9 mouse cellular contexts compared by ENCODE assay signal in the genomic region with DNA sequence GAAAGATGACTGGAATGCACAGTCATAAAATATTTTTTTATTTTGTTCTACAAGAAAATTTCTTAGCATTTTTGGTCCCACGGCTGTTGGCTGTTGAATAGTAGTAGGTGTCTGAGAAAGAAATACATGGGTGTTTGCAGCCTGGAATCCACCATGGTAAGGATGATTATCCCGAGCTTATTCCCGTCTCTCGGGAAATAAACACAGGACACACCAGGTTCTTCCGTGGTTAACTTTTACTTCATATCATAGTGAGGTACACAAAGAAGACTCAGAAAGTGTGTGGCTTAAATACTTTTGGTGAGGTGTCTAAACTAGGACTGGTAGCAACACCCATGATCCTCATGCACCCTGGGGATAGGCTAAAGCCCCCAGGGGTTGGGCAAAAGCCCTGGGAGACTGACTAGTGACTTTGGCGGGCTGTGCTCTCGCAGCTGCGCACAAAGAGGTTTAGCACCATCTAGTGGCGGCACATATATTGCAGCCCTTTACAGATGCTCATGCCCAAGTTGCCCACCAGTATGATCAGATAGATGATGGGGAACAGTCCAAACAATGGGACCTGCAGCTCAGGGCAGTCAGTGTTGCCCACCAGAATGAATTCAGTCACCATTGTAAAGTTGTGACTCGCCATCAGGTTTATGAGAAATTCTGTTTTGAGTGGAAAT. TPM values are rescaled to one million over a fixed set of nuclear protein-coding genes. Genes with fewer than 3 reads are reported as not detected.
DNase-seq lines count a peak whose midpoint lies in the region; ATAC-seq and TF ChIP-seq lines count a peak whose summit lies in the region.
"Had no signal": no experiment of that assay in that cellular context is flagged by ENCODE, and none has a peak within 500 bp of the region (broad histone marks: within the 10 kb centered on the region; RNA-seq: fewer than 3 reads in every experiment).

No protein-coding gene starts in this region.

- ATAC-seq in CD4-positive, CD25-positive, alpha-beta regulatory T cell, adult 4 months: no peak
- peak; percentile 65 for ATAC-seq in granulocyte monocyte progenitor cell, adult 5-6 weeks (replicated peaks; ENCODE audit: poor library complexity, severe bottlenecking)
- no peak for ATAC-seq in intestine, postnatal 0 days
- peak; percentile 64; the same call in 1 of the 2 replicates for ATAC-seq in midbrain, embryonic 14.5 days (ENCODE audit: low FRiP score, low TSS enrichment)
- no peak for ATAC-seq in stomach, postnatal 0 days (ENCODE audit: low FRiP score, low TSS enrichment)

- peak; percentile 78 for TF ChIP-seq CTCF in intestine, postnatal 0 days (IDR thresholded peaks at IDR 0.05; ENCODE audit: low read depth)
- TF ChIP-seq CTCF in stomach, postnatal 0 days (IDR thresholded peaks at IDR 0.05; ENCODE audit: low read depth): peak; percentile 80

- H3K27ac ChIP-seq in intestine, postnatal 0 days (ENCODE audit: low read depth, low read length): no peak overlapping the region
- H3K27ac ChIP-seq in midbrain, embryonic 14.5 days (replicated peaks; ENCODE audit: low read depth, low read length): no peak overlapping the region
- H3K27ac ChIP-seq in stomach, postnatal 0 days (replicated peaks): no peak overlapping the region

- intact Hi-C loops in left cerebral cortex, postnatal 36 days (cut with DNase I): loop anchor here (2.0 kb wide), 1 partner anchor 740 kb away; no protein-coding TSS in a partner anchor

- H3K9me3 ChIP-seq in intestine, postnatal 0 days (ENCODE audit: control insufficient read depth): no peaks in the 10 kb centered on the region
- H3K9me3 ChIP-seq in midbrain, embryonic 14.5 days (ENCODE audit: control insufficient read depth, low read length): no peaks in the 10 kb centered on the region
- no peaks in the 10 kb centered on the region for H3K9me3 ChIP-seq in stomach, postnatal 0 days (ENCODE audit: control insufficient read depth, low read length)

- no peaks in the 10 kb centered on the region for H3K4me1 ChIP-seq in intestine, postnatal 0 days (replicated peaks; ENCODE audit: control insufficient read depth, insufficient read depth, low read length)
- no peaks in the 10 kb centered on the region for H3K4me1 ChIP-seq in midbrain, embryonic 14.5 days (ENCODE audit: control insufficient read depth, insufficient read depth, low read length)
- H3K4me1 ChIP-seq in stomach, postnatal 0 days (replicated peaks; ENCODE audit: control insufficient read depth, insufficient read depth): no peaks in the 10 kb centered on the region

- TF ChIP-seq EP300 in stomach, postnatal 0 days (optimal IDR thresholded peaks at IDR 0.05): no peak

- no peak overlapping the region; the same call in 1 of the 2 replicates for H3K4me2 ChIP-seq in intestine, postnatal 0 days (replicated peaks; ENCODE audit: low read depth)
- H3K4me2 ChIP-seq in midbrain, embryonic 14.5 days (ENCODE audit: low read length): no peak overlapping the region
- H3K4me2 ChIP-seq in stomach, postnatal 0 days (replicated peaks; ENCODE audit: low read depth): 0 out of 2 replicates have a peak overlapping the region, but pooled peaks have one; percentile 33

- H3K9ac ChIP-seq in intestine, postnatal 0 days (ENCODE audit: low read depth, low read length): no peak overlapping the region
- H3K9ac ChIP-seq in midbrain, embryonic 14.5 days (replicated peaks; ENCODE audit: low read length): no peak overlapping the region
- no peak overlapping the region for H3K9ac ChIP-seq in stomach, postnatal 0 days (ENCODE audit: low read length)

- DNase-seq in CD4-positive, CD25-positive, alpha-beta regulatory T cell, adult 2 months (ENCODE audit: low read depth, low spot score): peak; percentile 10
- DNase-seq in cerebellum, postnatal 14 days: peak; percentile 65 to 69
- peak; percentile 36 to 43 for DNase-seq in left cerebral cortex, postnatal 36 days (ENCODE audit: low spot score in 2 of 2)
- DNase-seq in midbrain, embryonic 14.5 days: peak; percentile 74
- peak; percentile 43 for DNase-seq in stomach, postnatal 0 days (ENCODE audit: low spot score)

- H3K36me3 ChIP-seq in intestine, postnatal 0 days (ENCODE audit: control insufficient read depth, insufficient read depth): no peaks in the 10 kb centered on the region
- no peaks in the 10 kb centered on the region for H3K36me3 ChIP-seq in midbrain, embryonic 14.5 days (ENCODE audit: control insufficient read depth, insufficient read depth, low read length)
- H3K36me3 ChIP-seq in stomach, postnatal 0 days (ENCODE audit: control insufficient read depth, insufficient read depth, low read length): no peaks in the 10 kb centered on the region

- no peaks in the 10 kb centered on the region for H3K27me3 ChIP-seq in intestine, postnatal 0 days (replicated peaks; ENCODE audit: control insufficient read depth, insufficient read depth, low read length)
- no peaks in the 10 kb centered on the region for H3K27me3 ChIP-seq in midbrain, embryonic 14.5 days (ENCODE audit: control insufficient read depth, insufficient read depth, low read length)
- no peaks in the 10 kb centered on the region for H3K27me3 ChIP-seq in stomach, postnatal 0 days (ENCODE audit: control insufficient read depth, insufficient read depth, low read length)

- H3K4me3 ChIP-seq in intestine, postnatal 0 days (ENCODE audit: low read depth, low read length): no peak overlapping the region
- H3K4me3 ChIP-seq in midbrain, embryonic 14.5 days (replicated peaks; ENCODE audit: low read depth, low read length): no peak overlapping the region
- no peak overlapping the region for H3K4me3 ChIP-seq in stomach, postnatal 0 days (ENCODE audit: low read depth, low read length)

- WGBS in intestine, postnatal 0 days: 30% methylated on average over 10 of the region's 10 CpGs
- 40% methylated on average over 10 of the region's 10 CpGs for WGBS in midbrain, embryonic 14.5 days
- WGBS in stomach, postnatal 0 days: 21% methylated on average over 10 of the region's 10 CpGs

RNA-seq across cellular contexts. Expression of a gene that starts 8.5 kb away (rescaled TPM):
- polyA plus RNA-seq in CD4-positive, CD25-positive, alpha-beta regulatory T cell, adult 4 months (2017; shearing (Covaris generic)): not detected
- not detected in 2 replicates for total RNA-seq in granulocyte monocyte progenitor cell, adult 5-6 weeks (2014; fragmentation: Nextera tagmentation)
- not detected in 2 replicates for total RNA-seq in granulocyte monocyte progenitor cell, adult 5-6 weeks (2017)
- polyA plus RNA-seq in intestine, postnatal 0 days (2015; fragmentation: Nextera tagmentation; extraction: Ambion mirVana): not detected in 2 replicates
- not detected for total RNA-seq in left cerebral cortex, postnatal 36 days (2021)
- not detected in 2 replicates for polyA plus RNA-seq in midbrain, embryonic 14.5 days (2014; fragmentation: Nextera tagmentation; extraction: Ambion mirVana)
- not detected in 2 replicates for polyA plus RNA-seq in stomach, postnatal 0 days (2015; fragmentation: Nextera tagmentation; extraction: Ambion mirVana)
- polyA plus RNA-seq: gonadal fat pad, adult 2 months had no signal

RNA-seq across cellular contexts. Expression of a gene that starts 14.2 kb away (rescaled TPM):
- polyA plus RNA-seq in CD4-positive, CD25-positive, alpha-beta regulatory T cell, adult 4 months (2017; shearing (Covaris generic)): not detected
- not detected in 2 replicates for total RNA-seq in granulocyte monocyte progenitor cell, adult 5-6 weeks (2014; fragmentation: Nextera tagmentation)
- total RNA-seq in granulocyte monocyte progenitor cell, adult 5-6 weeks (2017): not detected in 2 replicates
- polyA plus RNA-seq in intestine, postnatal 0 days (2015; fragmentation: Nextera tagmentation; extraction: Ambion mirVana): not detected in 2 replicates
- total RNA-seq in left cerebral cortex, postnatal 36 days (2021): not detected
- not detected in 2 replicates for polyA plus RNA-seq in midbrain, embryonic 14.5 days (2014; fragmentation: Nextera tagmentation; extraction: Ambion mirVana)
- polyA plus RNA-seq in stomach, postnatal 0 days (2015; fragmentation: Nextera tagmentation; extraction: Ambion mirVana): not detected in 2 replicates
- polyA plus RNA-seq: gonadal fat pad, adult 2 months had no signal

RNA-seq across cellular contexts. Expression of a gene that starts 22.6 kb away (rescaled TPM):
- not detected for polyA plus RNA-seq in CD4-positive, CD25-positive, alpha-beta regulatory T cell, adult 4 months (2017; shearing (Covaris generic))
- not detected in 2 replicates for total RNA-seq in granulocyte monocyte progenitor cell, adult 5-6 weeks (2014; fragmentation: Nextera tagmentation)
- total RNA-seq in granulocyte monocyte progenitor cell, adult 5-6 weeks (2017): not detected in 2 replicates
- polyA plus RNA-seq in intestine, postnatal 0 days (2015; fragmentation: Nextera tagmentation; extraction: Ambion mirVana): not detected in 2 replicates
- total RNA-seq in left cerebral cortex, postnatal 36 days (2021): not detected
- not detected in 2 replicates for polyA plus RNA-seq in midbrain, embryonic 14.5 days (2014; fragmentation: Nextera tagmentation; extraction: Ambion mirVana)
- not detected in 2 replicates for polyA plus RNA-seq in stomach, postnatal 0 days (2015; fragmentation: Nextera tagmentation; extraction: Ambion mirVana)
- polyA plus RNA-seq: gonadal fat pad, adult 2 months had no signal

RNA-seq across cellular contexts. Expression of a gene that starts 38.0 kb away (rescaled TPM):
- not detected for polyA plus RNA-seq in CD4-positive, CD25-positive, alpha-beta regulatory T cell, adult 4 months (2017; shearing (Covaris generic))
- total RNA-seq in granulocyte monocyte progenitor cell, adult 5-6 weeks (2014; fragmentation: Nextera tagmentation): not detected in 2 replicates
- total RNA-seq in granulocyte monocyte progenitor cell, adult 5-6 weeks (2017): not detected in 2 replicates
- not detected in 2 replicates for polyA plus RNA-seq in intestine, postnatal 0 days (2015; fragmentation: Nextera tagmentation; extraction: Ambion mirVana)
- total RNA-seq in left cerebral cortex, postnatal 36 days (2021): not detected
- polyA plus RNA-seq in midbrain, embryonic 14.5 days (2014; fragmentation: Nextera tagmentation; extraction: Ambion mirVana): not detected in 2 replicates
- polyA plus RNA-seq in stomach, postnatal 0 days (2015; fragmentation: Nextera tagmentation; extraction: Ambion mirVana): not detected in 2 replicates
- polyA plus RNA-seq: gonadal fat pad, adult 2 months had no signal

RNA-seq across cellular contexts. Expression of a gene that starts 43.7 kb away (rescaled TPM):
- not detected for polyA plus RNA-seq in CD4-positive, CD25-positive, alpha-beta regulatory T cell, adult 4 months (2017; shearing (Covaris generic))
- not detected in 2 replicates for total RNA-seq in granulocyte monocyte progenitor cell, adult 5-6 weeks (2014; fragmentation: Nextera tagmentation)
- total RNA-seq in granulocyte monocyte progenitor cell, adult 5-6 weeks (2017): not detected in 2 replicates
- polyA plus RNA-seq in intestine, postnatal 0 days (2015; fragmentation: Nextera tagmentation; extraction: Ambion mirVana): not detected in 2 replicates
- not detected for total RNA-seq in left cerebral cortex, postnatal 36 days (2021)
- polyA plus RNA-seq in midbrain, embryonic 14.5 days (2014; fragmentation: Nextera tagmentation; extraction: Ambion mirVana): not detected in 2 replicates
- not detected in 2 replicates for polyA plus RNA-seq in stomach, postnatal 0 days (2015; fragmentation: Nextera tagmentation; extraction: Ambion mirVana)
- polyA plus RNA-seq: gonadal fat pad, adult 2 months had no signal

Comparison
In these comparisons a context has a peak if more than half of its experiments do, and no peak if none do; other contexts are left out.
1. DNase-seq: peak in every context shown above with its lines; median percentile 74 in midbrain, embryonic 14.5 days; 67 in cerebellum, postnatal 14 days; 43 in stomach, postnatal 0 days; 40 in left cerebral cortex, postnatal 36 days; 10 in CD4-positive, CD25-positive, alpha-beta regulatory T cell, adult 2 months.
2. ATAC-seq: peak in granulocyte monocyte progenitor cell, adult 5-6 weeks (single experiment) and midbrain, embryonic 14.5 days (single experiment); none in CD4-positive, CD25-positive, alpha-beta regulatory T cell, adult 4 months (single experiment), intestine, postnatal 0 days (single experiment) and stomach, postnatal 0 days (single experiment).